Mouse (Mus musculus): ENCODE measurements at regions not wholly inside any gene's neighbourhood (a gene's known extent, or its start where the extent isn't known, plus 50 kb on each side); places are given as distances from the start of the nearest gene placed in this dataset.

GRCm38 (mm10) chr1:136781561-136782025 is 156.9 kb downstream of the Zfp281 start:
- DNase-seq (ENCODE audit: low spot score in 2 of 2) = peak in 1 of 2 experiments; percentile 20

- no peak for DNase-seq (ENCODE audit: low spot score in 2 of 2)
Observed at GRCm38 (mm10) chr1:136782261-136782660, 157.6 kb downstream of the Zfp281 start.

GRCm38 (mm10) chr1:136784178-136784577 is 159.5 kb downstream of the Zfp281 start:
- DNase-seq (ENCODE audit: low spot score in 2 of 2) = no peak

- no peak for DNase-seq (ENCODE audit: low spot score in 2 of 2)
Observed at GRCm38 (mm10) chr1:136788979-136789513, 164.3 kb downstream of the Zfp281 start.

GRCm38 (mm10) chr1:136791641-136792040 is 166.9 kb downstream of the Zfp281 start:
- no peak for DNase-seq (ENCODE audit: low spot score in 2 of 2)

Data from right cerebral cortex, postnatal 36 days (tissue).